Mouse (Mus musculus): ENCODE measurements around the gene E2f6.

GRCm38 (mm10) chr12:16867306-16867705 lies 56.5 kb downstream of the E2f6 start:
- TF ChIP-seq CTCF (IDR thresholded peaks at IDR 0.05; ENCODE audit: extremely low read depth, insufficient read depth, low read length) (no peak), POLR2A (IDR thresholded peaks at IDR 0.05; ENCODE audit: extremely low read depth, insufficient read depth, low read length) (no peak)

All from cortical plate, adult 2 months (tissue).